Mouse (Mus musculus) heart, postnatal 14 days (tissue): Measurements from ENCODE around the gene Ccdc169. TPM values are rescaled to one million over a fixed set of nuclear protein-coding genes. Genes with fewer than 3 reads are reported as not detected.

ENCODE experiments used
- DNase-seq, 2 experiments: peaks; one replicate each; pipeline ENCODE4 v3.0.0; 2021 to 2022
- intact Hi-C: fragments of 180-260 bp; cut with DNase I; formaldehyde crosslinking; loops from one replicate; pipeline ENCODE4 v1.15.1; 2025
- total RNA-seq, 2 experiments: library from RNA; stranded (reverse); gene quantifications; 2 replicates each; pipeline ENCODE4 v1.2.3; 2021

Ccdc169 gene
- total RNA-seq, 2 experiments from 2014 or later: 0.10 TPM; not detected in 1

GRCm38 (mm10) chr3:55119275-55119898 is 17.8 kb upstream of the Ccdc169 start:
- peak; percentile 45 to 56 for DNase-seq

GRCm38 (mm10) chr3:55122336-55122870 is 14.7 kb upstream of the Ccdc169 start:
- DNase-seq: no peak
- intact Hi-C loops: no loop called here

More at GRCm38 (mm10) chr3:55119275-55119898, 17.8 kb upstream of the Ccdc169 start:
- intact Hi-C loops: no loop called here

GRCm38 (mm10) chr3:55123064-55123463 is 14.1 kb upstream of the Ccdc169 start:
- DNase-seq: no peak
- intact Hi-C loops: no loop called here

- no peak for DNase-seq
Measured at GRCm38 (mm10) chr3:55129181-55129692, 7.9 kb upstream of the Ccdc169 start.

GRCm38 (mm10) chr3:55131576-55132233 is 5.4 kb upstream of the Ccdc169 start:
- DNase-seq: no peak
- intact Hi-C loops: no loop called here

More at GRCm38 (mm10) chr3:55129181-55129692, 7.9 kb upstream of the Ccdc169 start:
- intact Hi-C loops: no loop called here

- DNase-seq: no peak
- intact Hi-C loops: no loop called here
Measured at GRCm38 (mm10) chr3:55139837-55140236, 2.7 kb downstream of the Ccdc169 start.

- intact Hi-C loops: no loop called here
- no peak for DNase-seq
Measured at GRCm38 (mm10) chr3:55141401-55141800, 4.3 kb downstream of the Ccdc169 start.

- no peak for DNase-seq
- intact Hi-C loops: no loop called here
Measured at GRCm38 (mm10) chr3:55144916-55145315, 7.8 kb downstream of the Ccdc169 start.

- no peak for DNase-seq
- intact Hi-C loops: no loop called here
Measured at GRCm38 (mm10) chr3:55146441-55146840, 9.3 kb downstream of the Ccdc169 start.

GRCm38 (mm10) chr3:55147156-55147555 is 10.0 kb downstream of the Ccdc169 start:
- DNase-seq: no peak
- intact Hi-C loops: no loop called here

GRCm38 (mm10) chr3:55148091-55148490 is 11.0 kb downstream of the Ccdc169 start:
- intact Hi-C loops: no loop called here
- no peak for DNase-seq

- DNase-seq: peak; percentile 42 to 72
- intact Hi-C loops: loop anchor here (1.0 to 2.0 kb wide), 2 partner anchors 72 to 203 kb away; no protein-coding TSS in a partner anchor
Measured at GRCm38 (mm10) chr3:55151656-55152433, 14.7 kb downstream of the Ccdc169 start.

GRCm38 (mm10) chr3:55152673-55153334 is 15.7 kb downstream of the Ccdc169 start:
- DNase-seq: peak in 1 of 2 experiments; percentile 7
- intact Hi-C loops: loop anchor here (1.0 to 2.0 kb wide), 2 partner anchors 73 to 202 kb away; no protein-coding TSS in a partner anchor

GRCm38 (mm10) chr3:55154163-55154562 is 17.0 kb downstream of the Ccdc169 start:
- intact Hi-C loops: no loop called here

GRCm38 (mm10) chr3:55157413-55157812 is 20.3 kb downstream of the Ccdc169 start:
- no peak for DNase-seq
- intact Hi-C loops: no loop called here

More at GRCm38 (mm10) chr3:55154163-55154562, 17.0 kb downstream of the Ccdc169 start:
- no peak for DNase-seq

- DNase-seq: no peak
- intact Hi-C loops: no loop called here
Measured at GRCm38 (mm10) chr3:55161144-55161543, 24.0 kb downstream of the Ccdc169 start.

GRCm38 (mm10) chr3:55163510-55163909 is 26.4 kb downstream of the Ccdc169 start:
- intact Hi-C loops: no loop called here
- DNase-seq: no peak

- DNase-seq: no peak
- intact Hi-C loops: no loop called here
Measured at GRCm38 (mm10) chr3:55172478-55172877, 35.3 kb downstream of the Ccdc169 start.

GRCm38 (mm10) chr3:55177271-55177670 is 40.1 kb downstream of the Ccdc169 start:
- DNase-seq: no peak

GRCm38 (mm10) chr3:55181766-55182165 is 44.6 kb downstream of the Ccdc169 start, which contains the start of gene Sohlh2:
TSS of gene Sohlh2 (plus strand) at chr3:55182028.
- intact Hi-C loops: no loop called here
- DNase-seq: no peak

More at GRCm38 (mm10) chr3:55177271-55177670, 40.1 kb downstream of the Ccdc169 start:
- intact Hi-C loops: no loop called here
